Mouse (Mus musculus) neural tube, embryonic 13.5 days (tissue): ENCODE measurements around the gene Tram2. TPM values are rescaled to one million over a fixed set of nuclear protein-coding genes. Genes with fewer than 3 reads are reported as not detected.

ENCODE experiments used
- ATAC-seq: fragments of 200-750 bp; cut with Nextera tagmentation; 2 replicates; pipeline ENCODE4 v1.8.0; 2017; ENCODE audit warnings: low read depth, mild to moderate bottlenecking, moderate TSS enrichment, moderate library complexity
- H3K27ac ChIP-seq: fragments of 300-500 bp; sonication (generic); replicated peaks from 2 replicates; pipeline ENCODE4 v1.5.1; 2015; ENCODE audit warnings: moderate library complexity, mild to moderate bottlenecking, inconsistent platforms
- H3K27me3 ChIP-seq: fragments of 300-500 bp; sonication (generic); 2 replicates; pipeline ENCODE4 v1.6.1; 2015; ENCODE audit warnings: mild to moderate bottlenecking, inconsistent platforms
- H3K36me3 ChIP-seq: fragments of 300-500 bp; sonication (generic); 2 replicates; pipeline ENCODE4 v1.6.1; 2015; ENCODE audit warnings: mild to moderate bottlenecking, inconsistent platforms
- H3K4me1 ChIP-seq: fragments of 300-500 bp; sonication (generic); replicated peaks from 2 replicates; pipeline ENCODE4 v1.6.1; 2015; ENCODE audit warnings: inconsistent platforms
- H3K4me2 ChIP-seq: fragments of 300-500 bp; sonication (generic); 2 replicates; pipeline ENCODE4 v1.6.1; 2015; ENCODE audit warnings: inconsistent platforms, mild to moderate bottlenecking, moderate library complexity
- H3K4me3 ChIP-seq: fragments of 300-500 bp; sonication (generic); 2 replicates; pipeline ENCODE4 v1.5.1; 2015; ENCODE audit warnings: mild to moderate bottlenecking, inconsistent platforms
- H3K9ac ChIP-seq: fragments of 300-500 bp; sonication (generic); 2 replicates; pipeline ENCODE4 v1.6.1; 2015; ENCODE audit warnings: moderate library complexity, mild to moderate bottlenecking, inconsistent platforms
- H3K9me3 ChIP-seq: fragments of 300-500 bp; sonication (generic); 2 replicates; pipeline ENCODE4 v1.6.1; 2016; ENCODE audit warnings: inconsistent platforms
- WGBS: fragments of 180-500 bp; shearing (Covaris S2); methylation state at CpG from one replicate; pipeline ENCODE4 v1.1.7; 2015; 5-methylcytosine and 5-hydroxymethylcytosine counted together
- polyA plus RNA-seq: library from polyadenylated mRNA; unstranded; fragments of >200 nt; fragmentation: Nextera tagmentation; extraction: Ambion mirVana; gene quantifications from 2 replicates; pipeline ENCODE4 v1.2.1, GENCODE M21; 2015

Gene Tram2
- polyA plus RNA-seq, 1 experiment from 2014 or later: 2.7 TPM

GRCm38 (mm10) chr1:21004596-21004995 is 74.4 kb downstream of the Tram2 start:
- no peaks in the 10 kb centered on the region for H3K27me3 ChIP-seq
- no peak overlapping the region for H3K4me2 ChIP-seq
- H3K4me1 ChIP-seq: 0 out of 2 replicates have a peak, but pooled peaks cover 5% of the 10 kb centered on the region
- 0 out of 2 replicates have a peak, but pooled peaks cover 9% of the 10 kb centered on the region for H3K36me3 ChIP-seq
- H3K27ac ChIP-seq: no peak overlapping the region
- WGBS: 86% methylated on average over 8 of the region's 8 CpGs
- no peak overlapping the region for H3K9ac ChIP-seq
- no peaks in the 10 kb centered on the region for H3K9me3 ChIP-seq
- ATAC-seq: no peak
- no peak overlapping the region for H3K4me3 ChIP-seq

- ATAC-seq: peak; percentile 27; the same call in 1 of the 2 replicates
- 0 out of 2 replicates have a peak, but pooled peaks cover 5% of the 10 kb centered on the region for H3K4me1 ChIP-seq
- H3K27me3 ChIP-seq: no peaks in the 10 kb centered on the region
- no peak overlapping the region for H3K4me2 ChIP-seq
- H3K4me3 ChIP-seq: no peak overlapping the region
- 0 out of 2 replicates have a peak, but pooled peaks cover 9% of the 10 kb centered on the region for H3K36me3 ChIP-seq
- no peak overlapping the region for H3K9ac ChIP-seq
- H3K9me3 ChIP-seq: no peaks in the 10 kb centered on the region
- no peak overlapping the region for H3K27ac ChIP-seq
- 87% methylated on average over 14 of the region's 14 CpGs for WGBS
Observed at GRCm38 (mm10) chr1:21002246-21003142, 76.5 kb downstream of the Tram2 start.

- H3K27ac ChIP-seq: no peak overlapping the region
- peaks cover 12% of the 10 kb centered on the region; the same call in 1 of the 2 replicates for H3K4me1 ChIP-seq
- H3K9me3 ChIP-seq: no peaks in the 10 kb centered on the region
- no peak for ATAC-seq
- 66% methylated on average over 13 of the region's 13 CpGs for WGBS
- no peaks in the 10 kb centered on the region for H3K36me3 ChIP-seq
- H3K9ac ChIP-seq: no peak overlapping the region
- H3K27me3 ChIP-seq: no peaks in the 10 kb centered on the region
- H3K4me3 ChIP-seq: no peak overlapping the region
- no peak overlapping the region for H3K4me2 ChIP-seq
Observed at GRCm38 (mm10) chr1:20997881-20998389, 81.1 kb downstream of the Tram2 start.

GRCm38 (mm10) chr1:20997328-20997689 is 81.7 kb downstream of the Tram2 start:
- H3K27ac ChIP-seq: no peak overlapping the region
- no peaks in the 10 kb centered on the region for H3K9me3 ChIP-seq
- H3K9ac ChIP-seq: no peak overlapping the region
- H3K4me1 ChIP-seq: peaks cover 8% of the 10 kb centered on the region; the same call in 1 of the 2 replicates
- no peaks in the 10 kb centered on the region for H3K36me3 ChIP-seq
- WGBS: 75% methylated on average over 2 of the region's 2 CpGs
- ATAC-seq: no peak
- H3K4me3 ChIP-seq: no peak overlapping the region
- H3K4me2 ChIP-seq: no peak overlapping the region
- H3K27me3 ChIP-seq: no peaks in the 10 kb centered on the region

- 63% methylated on average over 17 of the region's 17 CpGs for WGBS
- H3K36me3 ChIP-seq: no peaks in the 10 kb centered on the region
- H3K4me3 ChIP-seq: no peak overlapping the region
- ATAC-seq: no peak
- no peaks in the 10 kb centered on the region for H3K9me3 ChIP-seq
- H3K27me3 ChIP-seq: no peaks in the 10 kb centered on the region
- H3K4me2 ChIP-seq: no peak overlapping the region
- H3K4me1 ChIP-seq: peaks cover 8% of the 10 kb centered on the region; the same call in 1 of the 2 replicates
- no peak overlapping the region for H3K27ac ChIP-seq
- H3K9ac ChIP-seq: no peak overlapping the region
Observed at GRCm38 (mm10) chr1:20996603-20997327, 82.3 kb downstream of the Tram2 start.

GRCm38 (mm10) chr1:20995331-20995986 is 83.6 kb downstream of the Tram2 start:
- no peaks in the 10 kb centered on the region for H3K27me3 ChIP-seq
- no peak for ATAC-seq
- WGBS: 67% methylated on average over 7 of the region's 7 CpGs
- H3K4me2 ChIP-seq: no peak overlapping the region
- H3K9ac ChIP-seq: no peak overlapping the region
- H3K27ac ChIP-seq: 0 out of 2 replicates have a peak overlapping the region, but pooled peaks have one; percentile 23
- H3K36me3 ChIP-seq: no peaks in the 10 kb centered on the region
- H3K9me3 ChIP-seq: no peaks in the 10 kb centered on the region
- H3K4me1 ChIP-seq: peaks cover 8% of the 10 kb centered on the region; the same call in 1 of the 2 replicates
- no peak overlapping the region for H3K4me3 ChIP-seq

GRCm38 (mm10) chr1:20994338-20994737 is 84.7 kb downstream of the Tram2 start:
- no peak for ATAC-seq
- Histone ChIP-seq H3K27me3 (no peaks in the 10 kb centered on the region), H3K4me3 (no peak overlapping the region), H3K4me2 (no peak overlapping the region), H3K4me1 (peaks cover 8% of the 10 kb centered on the region; the same call in 1 of the 2 replicates), H3K36me3 (no peaks in the 10 kb centered on the region), H3K27ac (no peak overlapping the region), H3K9me3 (no peaks in the 10 kb centered on the region), H3K9ac (no peak overlapping the region)
- 87% methylated on average over 5 of the region's 5 CpGs for WGBS

GRCm38 (mm10) chr1:20993690-20994089 is 85.3 kb downstream of the Tram2 start:
- H3K36me3 ChIP-seq: no peaks in the 10 kb centered on the region
- ATAC-seq: no peak
- H3K4me1 ChIP-seq: peaks cover 8% of the 10 kb centered on the region; the same call in 1 of the 2 replicates
- no peak overlapping the region for H3K9ac ChIP-seq
- H3K27ac ChIP-seq: no peak overlapping the region
- H3K4me2 ChIP-seq: no peak overlapping the region
- H3K9me3 ChIP-seq: no peaks in the 10 kb centered on the region
- no peaks in the 10 kb centered on the region for H3K27me3 ChIP-seq
- WGBS: 86% methylated on average over 3 of the region's 3 CpGs
- no peak overlapping the region for H3K4me3 ChIP-seq

- 90% methylated on average over 11 of the region's 11 CpGs for WGBS
- H3K27me3 ChIP-seq: no peaks in the 10 kb centered on the region
- no peak overlapping the region for H3K9ac ChIP-seq
- H3K4me1 ChIP-seq: 0 out of 2 replicates have a peak, but pooled peaks cover 5% of the 10 kb centered on the region
- no peak overlapping the region for H3K4me2 ChIP-seq
- no peak for ATAC-seq
- H3K27ac ChIP-seq: no peak overlapping the region
- H3K36me3 ChIP-seq: no peaks in the 10 kb centered on the region
- H3K4me3 ChIP-seq: no peak overlapping the region
- no peaks in the 10 kb centered on the region for H3K9me3 ChIP-seq
Observed at GRCm38 (mm10) chr1:20989461-20990083, 89.5 kb downstream of the Tram2 start.

GRCm38 (mm10) chr1:20986378-20987056 is 92.5 kb downstream of the Tram2 start:
- Histone ChIP-seq H3K9me3 (no peaks in the 10 kb centered on the region), H3K4me3 (no peak overlapping the region), H3K4me2 (no peak overlapping the region), H3K9ac (no peak overlapping the region), H3K27ac (no peak overlapping the region), H3K27me3 (no peaks in the 10 kb centered on the region), H3K36me3 (no peaks in the 10 kb centered on the region), H3K4me1 (0 out of 2 replicates have a peak, but pooled peaks cover 5% of the 10 kb centered on the region)
- WGBS: 56% methylated on average over 10 of the region's 10 CpGs
- no peak for ATAC-seq

- Histone ChIP-seq H3K9ac (no peak overlapping the region), H3K36me3 (no peaks in the 10 kb centered on the region), H3K4me3 (no peak overlapping the region), H3K27me3 (no peaks in the 10 kb centered on the region), H3K27ac (no peak overlapping the region), H3K9me3 (no peaks in the 10 kb centered on the region), H3K4me1 (0 out of 2 replicates have a peak, but pooled peaks cover 5% of the 10 kb centered on the region), H3K4me2 (no peak overlapping the region)
- ATAC-seq: no peak
- 44% methylated on average over 4 of the region's 4 CpGs for WGBS
Observed at GRCm38 (mm10) chr1:20984582-20984981, 94.4 kb downstream of the Tram2 start.
